Mouse (Mus musculus) layer of hippocampus, adult 8-10 months (tissue): ENCODE results near the gene Leng8. TPM values are rescaled to one million over a fixed set of nuclear protein-coding genes. Genes with fewer than 3 reads are reported as not detected.

Experiments used
- DNase-seq, 2 experiments: peaks; one replicate each; pipeline ENCODE4 v3.0.0; 2022; ENCODE audit warnings: low spot score in 2 of 2
- total RNA-seq, 4 experiments: library from RNA; stranded (reverse); gene quantifications; 2 replicates each; pipeline ENCODE4 v1.2.4; 2022

Leng8 gene
- total RNA-seq, 4 experiments from 2014 or later = 173 to 209 (median 190) TPM

GRCm38 (mm10) chr7:4126992-4127785 is 9.7 kb upstream of the Leng8 start:
- DNase-seq = no peak

DNA sequence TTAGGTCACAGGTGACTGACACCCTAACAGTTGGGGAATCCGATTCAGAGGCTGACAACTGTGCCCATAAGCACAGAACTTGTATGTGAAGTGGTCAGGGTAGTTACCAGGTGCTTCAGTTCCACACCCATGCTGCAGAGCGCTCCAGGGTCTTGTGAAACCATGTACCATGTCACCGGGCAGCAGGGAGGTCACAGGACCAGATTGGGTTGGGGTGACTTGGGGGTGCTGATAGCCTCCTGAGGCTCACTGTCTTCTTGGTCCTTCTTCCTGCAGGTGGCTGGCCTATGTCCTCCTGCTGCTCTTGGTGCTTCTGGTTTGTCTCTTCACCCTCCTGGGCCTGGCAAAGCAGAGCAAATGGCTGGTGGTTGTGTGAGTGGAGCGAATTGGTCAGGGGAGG is 8.9 kb upstream of the Leng8 start:
- DNase-seq = no peak

GRCm38 (mm10) chr7:4128860-4129259 is 8.0 kb upstream of the Leng8 start:
- DNase-seq = no peak

DNA sequence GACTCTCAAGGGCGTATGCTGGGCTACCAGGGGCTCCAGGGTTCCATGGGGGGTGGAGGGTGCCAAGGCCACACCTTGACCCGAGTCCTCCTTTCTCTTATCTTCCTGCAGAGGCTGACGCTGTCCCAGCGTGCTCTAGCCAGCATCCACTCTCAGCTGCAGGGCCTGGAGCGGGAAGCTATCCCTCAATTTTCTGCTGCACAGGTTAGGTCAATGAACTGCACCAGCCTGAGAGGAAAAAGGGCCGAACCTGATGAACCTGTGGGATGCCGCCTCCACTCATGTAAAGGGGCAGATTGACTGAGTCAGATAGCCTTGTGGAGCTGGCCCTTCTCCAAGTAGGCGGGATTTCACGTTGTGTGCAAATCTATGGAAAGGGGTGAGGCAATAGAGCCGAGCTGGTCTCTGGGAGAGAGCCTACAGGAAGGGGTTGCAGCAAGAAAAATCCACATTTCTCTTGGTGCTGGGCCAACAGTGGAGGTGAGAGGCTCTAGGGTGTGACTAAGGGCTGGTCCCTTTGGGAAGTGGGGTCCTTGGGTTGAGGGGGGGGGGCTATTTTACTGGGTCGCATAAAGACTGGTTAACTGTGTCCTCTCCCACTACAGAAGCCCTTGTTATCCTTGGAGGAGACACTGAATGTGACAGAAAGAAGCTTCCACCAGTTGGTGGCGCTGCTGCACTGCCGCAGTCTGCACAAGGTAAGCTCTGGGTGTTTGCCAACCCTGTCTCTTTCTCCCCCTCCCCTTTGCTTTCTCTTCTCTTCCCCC is 6.0 kb upstream of the Leng8 start:
- DNase-seq = peak in 1 of 2 experiments; percentile 86

GRCm38 (mm10) chr7:4131964-4132363 is 4.9 kb upstream of the Leng8 start:
- no peak for DNase-seq

DNA sequence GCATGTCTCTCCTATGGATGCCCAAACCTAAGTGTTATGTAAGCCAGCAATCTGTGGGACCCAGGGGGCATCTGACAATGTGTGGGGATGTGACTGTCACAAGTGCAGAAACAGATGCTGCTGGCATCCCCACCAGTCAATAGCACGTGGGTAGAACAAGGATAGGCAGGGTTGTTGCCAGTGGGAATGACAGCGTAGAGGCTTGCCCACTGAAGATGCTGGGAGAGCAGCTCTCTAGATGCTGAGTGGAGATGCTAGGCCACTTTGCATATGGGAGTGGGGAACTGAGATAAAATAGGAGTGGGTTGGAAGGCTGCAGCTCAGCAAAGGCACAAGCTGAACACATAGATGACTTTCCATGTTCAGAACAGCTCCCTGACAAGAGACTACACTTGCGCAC is 4.3 kb upstream of the Leng8 start:
- peak; percentile 79 to 81 for DNase-seq

DNA sequence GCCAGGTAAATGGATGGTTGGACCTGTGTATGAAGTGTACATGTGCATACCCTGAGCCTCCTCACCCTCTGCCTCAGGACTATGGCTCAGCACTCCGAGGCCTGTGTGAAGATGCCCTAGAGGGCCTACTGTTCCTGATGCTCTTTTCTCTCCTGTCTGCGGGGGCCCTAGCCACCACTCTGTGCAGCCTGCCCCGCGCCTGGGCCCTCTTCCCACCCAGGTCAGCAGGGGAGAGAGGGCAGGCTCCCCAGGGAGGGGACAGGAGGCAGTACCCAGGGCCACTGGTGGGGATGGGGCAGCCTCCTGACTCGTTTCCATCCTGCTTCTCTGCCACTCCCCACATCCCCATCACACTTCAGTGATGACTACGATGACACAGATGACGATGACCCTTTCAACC is 3.8 kb upstream of the Leng8 start:
- DNase-seq = no peak

DNA sequence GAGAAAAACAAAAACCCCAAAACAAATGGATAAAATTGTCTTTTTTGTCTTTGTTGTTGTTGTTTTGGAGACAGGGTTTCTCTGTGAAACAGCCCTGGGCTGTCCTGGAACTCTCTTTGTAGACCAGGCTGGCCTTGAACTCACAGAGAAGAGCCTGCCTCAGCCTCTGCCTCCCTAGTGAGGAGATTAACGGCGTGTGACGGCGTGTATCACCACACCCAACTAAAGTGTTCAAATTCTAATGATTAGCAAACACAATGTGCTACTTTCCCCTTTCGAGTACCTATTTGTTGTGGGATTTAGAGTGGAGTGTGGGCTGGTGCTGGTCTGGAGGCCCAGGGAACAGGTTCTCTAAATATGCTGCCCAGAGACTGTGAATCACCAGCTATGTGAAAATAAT is 1.9 kb upstream of the Leng8 start:
- no peak for DNase-seq

DNA sequence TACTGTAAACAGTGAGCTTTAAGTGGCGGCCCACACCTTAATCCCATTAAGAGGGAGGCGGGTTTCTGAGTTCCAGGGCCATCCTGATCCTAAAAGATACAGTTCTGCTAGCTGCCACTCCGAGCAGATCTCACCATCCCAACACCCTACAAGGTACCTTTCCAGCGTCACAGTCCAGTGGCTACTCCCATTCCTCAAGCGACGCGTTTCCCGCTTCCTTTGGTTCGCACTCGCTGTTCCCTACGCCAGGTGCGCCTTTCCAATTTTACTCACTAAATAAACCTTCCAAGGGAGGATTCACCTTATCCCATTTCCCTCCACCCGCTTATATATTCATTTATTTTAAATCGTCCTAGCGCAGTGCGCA is 452 bp upstream of the Leng8 start:
- no peak for DNase-seq

DNA sequence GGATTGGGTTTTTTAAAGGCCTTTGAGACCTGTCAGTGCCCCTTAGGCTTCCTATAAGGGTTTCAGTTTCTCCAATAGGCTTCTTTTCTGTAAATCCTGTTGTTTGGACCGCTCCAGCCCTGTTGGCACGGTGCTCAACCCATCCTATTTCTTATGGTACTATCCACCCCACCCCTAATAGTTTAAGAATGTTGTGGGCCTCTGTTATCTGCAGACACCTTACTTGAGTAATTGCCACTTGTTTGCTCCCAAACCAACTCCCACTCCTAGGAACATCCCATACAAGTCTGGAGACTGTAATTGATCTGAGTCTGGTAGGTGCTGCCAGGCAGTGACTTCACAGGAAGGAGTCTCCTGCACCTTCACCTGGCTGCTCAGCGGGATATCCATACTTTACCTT is 907 bp downstream of the Leng8 start:
- peak in 1 of 2 experiments; percentile 5 for DNase-seq

DNA sequence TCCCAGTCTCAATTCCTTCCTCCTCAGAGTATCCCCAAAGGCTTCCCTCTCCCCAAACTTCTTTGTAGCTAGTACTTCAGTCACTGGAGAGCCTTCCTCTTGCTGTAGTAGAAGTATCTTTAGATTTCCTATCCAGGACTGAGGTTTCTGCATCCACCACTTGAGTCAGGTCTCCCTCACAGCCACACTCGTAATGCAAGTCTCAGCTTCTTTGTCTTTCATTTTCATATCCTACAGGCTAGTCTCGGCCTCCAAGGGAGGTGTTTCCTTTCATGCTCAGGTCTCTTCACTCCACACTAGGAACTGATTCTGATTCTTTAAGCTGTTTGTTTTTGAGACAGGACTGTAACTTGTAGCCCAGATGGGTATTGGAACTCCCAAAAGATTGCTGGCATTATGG is 1.3 kb downstream of the Leng8 start:
- no peak for DNase-seq

- peak in 1 of 2 experiments; percentile 2 for DNase-seq
Observed at GRCm38 (mm10) chr7:4138671-4139070, 1.8 kb downstream of the Leng8 start.

GRCm38 (mm10) chr7:4139391-4139790 is 2.6 kb downstream of the Leng8 start:
- DNase-seq = peak in 1 of 2 experiments; percentile 3

DNA sequence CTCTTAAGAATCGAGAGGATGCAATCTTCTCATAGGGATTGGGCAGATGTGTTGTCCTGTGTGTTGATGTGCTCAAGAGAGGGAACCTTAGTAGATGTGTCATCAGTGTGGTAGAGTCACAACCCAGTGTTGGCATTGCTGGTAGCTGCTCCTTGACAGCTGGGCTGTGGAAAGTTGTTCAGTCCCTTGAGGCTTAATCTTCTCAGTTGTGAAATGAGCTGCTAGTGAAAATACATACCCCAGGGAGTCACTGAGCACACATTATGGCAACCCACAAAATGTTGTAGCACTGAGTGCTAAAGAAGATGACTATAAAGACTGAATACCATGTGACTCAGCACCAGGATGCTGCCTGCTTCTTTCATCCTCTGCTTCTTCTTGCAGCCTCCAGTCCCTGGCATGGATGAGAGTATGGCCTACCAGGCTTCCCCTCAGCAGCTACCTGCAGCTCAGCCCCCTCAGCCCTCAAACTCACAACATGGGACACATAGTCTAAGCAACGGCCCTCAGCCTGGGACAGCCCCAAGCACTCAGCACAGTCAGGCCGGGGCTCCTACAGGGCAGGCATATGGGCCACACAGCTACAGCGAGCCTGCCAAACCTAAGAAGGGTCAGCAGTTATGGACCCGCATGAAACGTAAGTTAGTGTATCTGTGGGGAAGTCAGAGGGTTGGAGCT is 4.9 kb downstream of the Leng8 start:
- no peak for DNase-seq

DNA sequence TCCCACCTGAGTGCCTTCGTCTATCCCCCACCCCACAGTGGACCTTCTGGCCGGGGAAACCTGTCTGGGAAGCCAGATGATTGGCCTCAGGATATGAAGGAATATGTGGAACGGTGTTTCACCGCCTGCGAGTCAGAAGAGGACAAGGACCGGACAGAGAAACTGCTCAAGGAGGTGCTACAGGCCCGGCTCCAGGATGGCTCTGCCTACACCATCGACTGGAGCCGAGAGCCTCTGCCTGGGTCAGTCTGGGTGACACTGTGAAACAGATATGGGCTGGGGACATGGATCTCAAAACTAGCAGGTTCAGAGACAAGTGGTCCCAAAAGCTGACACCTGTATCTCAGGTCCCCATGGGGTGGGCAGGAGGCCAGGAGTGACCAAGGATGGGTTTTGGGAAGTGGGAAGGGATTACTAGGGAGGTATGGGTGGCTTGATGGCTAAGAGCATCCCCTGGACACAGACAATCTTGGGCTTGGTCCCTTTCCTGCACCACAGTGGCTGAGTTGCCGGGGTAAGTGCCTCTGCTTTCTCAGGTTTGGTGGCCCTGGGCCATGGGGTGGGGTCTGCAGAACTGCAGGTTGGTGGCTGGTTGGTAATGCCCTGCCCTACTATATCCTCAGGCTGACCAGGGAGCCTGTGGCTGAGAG is 6.1 kb downstream of the Leng8 start:
- no peak for DNase-seq

DNA sequence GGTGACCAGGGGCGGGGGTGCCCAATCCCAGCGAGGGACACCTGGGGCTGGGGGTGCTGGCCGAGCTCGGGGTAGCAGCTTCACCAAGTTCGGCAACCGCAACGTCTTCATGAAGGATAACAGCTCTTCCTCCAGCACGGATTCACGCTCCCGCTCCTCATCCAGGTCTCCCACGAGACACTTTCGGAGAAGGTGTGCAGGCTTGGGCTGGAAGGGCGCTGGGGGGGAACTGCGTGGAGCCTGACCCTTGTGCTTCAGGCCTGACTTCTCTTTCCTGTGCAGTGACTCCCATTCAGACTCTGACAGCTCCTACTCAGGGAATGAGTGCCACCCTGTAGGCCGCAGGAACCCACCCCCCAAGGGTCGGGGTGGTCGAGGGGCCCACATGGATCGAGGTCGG is 6.7 kb downstream of the Leng8 start:
- DNase-seq = peak in 1 of 2 experiments; percentile 3

GRCm38 (mm10) chr7:4144046-4144445 is 7.2 kb downstream of the Leng8 start:
- DNase-seq = peak in 1 of 2 experiments; percentile 3

DNA sequence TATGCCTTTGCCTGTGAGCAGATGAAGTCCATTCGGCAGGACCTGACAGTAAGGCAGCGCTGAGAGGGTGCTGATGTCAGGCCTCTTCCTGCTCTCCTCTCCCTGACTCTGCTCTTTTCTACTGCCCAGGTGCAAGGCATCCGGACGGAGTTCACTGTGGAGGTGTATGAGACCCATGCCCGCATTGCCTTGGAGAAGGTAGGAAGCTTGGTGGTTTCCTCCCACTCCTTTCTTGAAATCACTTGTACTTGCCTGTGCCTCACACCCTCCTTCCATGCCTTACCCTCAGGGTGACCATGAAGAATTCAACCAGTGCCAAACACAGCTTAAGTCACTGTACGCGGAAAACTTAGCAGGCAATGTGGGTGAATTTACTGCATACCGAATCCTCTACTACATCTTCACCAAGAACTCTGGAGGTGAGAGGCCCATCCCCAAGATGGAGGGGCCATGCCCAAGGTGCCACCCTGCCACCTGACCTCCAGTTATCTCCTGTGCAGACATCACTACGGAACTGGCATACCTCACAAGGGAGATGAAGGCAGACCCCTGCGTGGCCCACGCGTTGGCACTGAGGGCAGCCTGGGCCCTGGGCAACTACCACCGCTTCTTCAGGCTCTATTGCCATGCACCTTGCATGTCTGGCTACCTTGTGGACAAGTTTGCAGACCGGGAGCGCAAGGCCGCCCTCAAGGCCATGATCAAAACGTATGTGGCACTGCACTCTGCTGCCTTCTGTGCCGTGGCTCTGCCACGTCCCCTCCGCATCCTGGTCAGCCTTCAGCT is 8.1 kb downstream of the Leng8 start:
- peak in 1 of 2 experiments; percentile 7 for DNase-seq

GRCm38 (mm10) chr7:4145552-4146190 is 8.8 kb downstream of the Leng8 start:
- DNase-seq = peak in 1 of 2 experiments; percentile 59
